Mouse (Mus musculus): Measurements from ENCODE around the gene Gm5134.

DNA sequence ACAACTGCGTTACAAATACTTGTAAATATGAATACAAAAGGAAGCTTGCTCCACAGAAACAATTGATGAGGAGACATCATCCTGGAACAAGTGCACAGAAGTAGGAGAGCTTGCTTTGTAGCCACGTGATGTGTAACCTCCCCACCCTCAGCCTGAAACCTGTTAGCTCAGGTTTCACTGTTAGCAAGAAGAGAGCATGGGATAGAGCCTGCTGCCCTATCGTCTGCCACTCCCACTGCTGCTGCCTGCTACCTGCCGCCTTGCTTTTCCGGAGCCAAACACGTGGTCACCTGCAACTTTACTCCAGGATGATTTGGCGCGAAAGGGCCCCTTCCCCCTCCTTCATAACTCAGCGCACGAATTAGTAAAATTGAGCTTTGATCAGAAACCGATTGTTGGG lies 97.5 kb downstream of the Gm5134 start:
- TF ChIP-seq CTCF (IDR thresholded peaks at IDR 0.05; ENCODE audit: low read depth) (no peak), EP300 (IDR thresholded peaks at IDR 0.05; ENCODE audit: low read depth) (no peak)

All from liver, postnatal 0 days (tissue).